Mouse (Mus musculus): Measurements from ENCODE around the gene Rab11fip4. TPM values are rescaled to one million over a fixed set of nuclear protein-coding genes. Genes with fewer than 3 reads are reported as not detected.

The Rab11fip4 gene
- polyA plus RNA-seq, 1 experiment = 40.8 TPM

GRCm38 (mm10) chr11:79729231-79730047, 138.4 kb downstream of the Rab11fip4 start:
- Histone ChIP-seq H3K27ac (ENCODE audit: insufficient read depth, low read depth, low read length) (peak overlapping the region; percentile 82), H3K4me3 (ENCODE audit: insufficient read depth, low read depth, low read length) (no peak overlapping the region), H3K4me1 (ENCODE audit: control insufficient read depth, insufficient read depth, low read length) (peaks cover 38% of the 10 kb centered on the region), H3K27me3 (replicated peaks; ENCODE audit: control insufficient read depth, insufficient read depth, low read length) (no peaks in the 10 kb centered on the region), H3K36me3 (ENCODE audit: control insufficient read depth, insufficient read depth, low read length) (no peaks in the 10 kb centered on the region)
- peak; percentile 92 for DNase-seq
- WGBS = 29% methylated on average over 13 of the region's 13 CpGs
- TF ChIP-seq CTCF (conservative IDR thresholded peaks at IDR 0.05; ENCODE audit: insufficient read depth, insufficient read length, low read depth, low read length) (no peak), POLR2A (IDR thresholded peaks at IDR 0.05; ENCODE audit: low read depth, low read length) (no peak)

GRCm38 (mm10) chr11:79730462-79730861, 139.4 kb downstream of the Rab11fip4 start:
- Histone ChIP-seq H3K36me3 (ENCODE audit: control insufficient read depth, insufficient read depth, low read length) (no peaks in the 10 kb centered on the region), H3K4me1 (ENCODE audit: control insufficient read depth, insufficient read depth, low read length) (peaks cover 30% of the 10 kb centered on the region), H3K4me3 (ENCODE audit: insufficient read depth, low read depth, low read length) (no peak overlapping the region), H3K27ac (ENCODE audit: insufficient read depth, low read depth, low read length) (no peak overlapping the region), H3K27me3 (replicated peaks; ENCODE audit: control insufficient read depth, insufficient read depth, low read length) (no peaks in the 10 kb centered on the region)
- DNase-seq = no peak
- no peak for TF ChIP-seq POLR2A (IDR thresholded peaks at IDR 0.05; ENCODE audit: low read depth, low read length)
- no peak for TF ChIP-seq CTCF (conservative IDR thresholded peaks at IDR 0.05; ENCODE audit: insufficient read depth, insufficient read length, low read depth, low read length)
- 93% methylated on average over 2 of the region's 2 CpGs for WGBS

- DNase-seq = no peak
- Histone ChIP-seq H3K27me3 (replicated peaks; ENCODE audit: control insufficient read depth, insufficient read depth, low read length) (no peaks in the 10 kb centered on the region), H3K4me1 (ENCODE audit: control insufficient read depth, insufficient read depth, low read length) (peaks cover 28% of the 10 kb centered on the region), H3K36me3 (ENCODE audit: control insufficient read depth, insufficient read depth, low read length) (no peaks in the 10 kb centered on the region), H3K27ac (ENCODE audit: insufficient read depth, low read depth, low read length) (no peak overlapping the region), H3K4me3 (ENCODE audit: insufficient read depth, low read depth, low read length) (no peak overlapping the region)
- TF ChIP-seq POLR2A (IDR thresholded peaks at IDR 0.05; ENCODE audit: low read depth, low read length) = no peak
- no peak for TF ChIP-seq CTCF (conservative IDR thresholded peaks at IDR 0.05; ENCODE audit: insufficient read depth, insufficient read length, low read depth, low read length)
- WGBS = 83% methylated on average over 5 of the region's 5 CpGs
Observed at GRCm38 (mm10) chr11:79731476-79731875, 140.5 kb downstream of the Rab11fip4 start.

GRCm38 (mm10) chr11:79733013-79733412, 142.0 kb downstream of the Rab11fip4 start:
- peak; percentile 89 for DNase-seq
- no peaks in the 10 kb centered on the region for H3K27me3 ChIP-seq (replicated peaks; ENCODE audit: control insufficient read depth, insufficient read depth, low read length)
- no peak overlapping the region for H3K4me3 ChIP-seq (ENCODE audit: insufficient read depth, low read depth, low read length)
- H3K27ac ChIP-seq (ENCODE audit: insufficient read depth, low read depth, low read length) = peak overlapping the region; percentile 18; the same call in 1 of the 2 replicates
- no peak for TF ChIP-seq POLR2A (IDR thresholded peaks at IDR 0.05; ENCODE audit: low read depth, low read length)
- WGBS = 56% methylated on average over 6 of the region's 6 CpGs
- no peaks in the 10 kb centered on the region for H3K36me3 ChIP-seq (ENCODE audit: control insufficient read depth, insufficient read depth, low read length)
- H3K4me1 ChIP-seq (ENCODE audit: control insufficient read depth, insufficient read depth, low read length) = peaks cover 36% of the 10 kb centered on the region

- Histone ChIP-seq H3K27ac (ENCODE audit: insufficient read depth, low read depth, low read length) (0 out of 2 replicates have a peak overlapping the region, but pooled peaks have one; percentile 80), H3K4me1 (ENCODE audit: control insufficient read depth, insufficient read depth, low read length) (peaks cover 39% of the 10 kb centered on the region), H3K27me3 (replicated peaks; ENCODE audit: control insufficient read depth, insufficient read depth, low read length) (no peaks in the 10 kb centered on the region), H3K36me3 (ENCODE audit: control insufficient read depth, insufficient read depth, low read length) (no peaks in the 10 kb centered on the region), H3K4me3 (ENCODE audit: insufficient read depth, low read depth, low read length) (no peak overlapping the region)
- WGBS = 88% methylated on average over 15 of the region's 15 CpGs
- TF ChIP-seq POLR2A (IDR thresholded peaks at IDR 0.05; ENCODE audit: low read depth, low read length) (no peak), CTCF (conservative IDR thresholded peaks at IDR 0.05; ENCODE audit: insufficient read depth, insufficient read length, low read depth, low read length) (no peak)
- no peak for DNase-seq
Observed at GRCm38 (mm10) chr11:79736232-79737006, 145.4 kb downstream of the Rab11fip4 start.

GRCm38 (mm10) chr11:79737126-79737697, 146.2 kb downstream of the Rab11fip4 start:
- Histone ChIP-seq H3K27ac (ENCODE audit: insufficient read depth, low read depth, low read length) (peak overlapping the region; percentile 80), H3K4me1 (ENCODE audit: control insufficient read depth, insufficient read depth, low read length) (peaks cover 36% of the 10 kb centered on the region), H3K27me3 (replicated peaks; ENCODE audit: control insufficient read depth, insufficient read depth, low read length) (no peaks in the 10 kb centered on the region), H3K4me3 (ENCODE audit: insufficient read depth, low read depth, low read length) (no peak overlapping the region), H3K36me3 (ENCODE audit: control insufficient read depth, insufficient read depth, low read length) (no peaks in the 10 kb centered on the region)
- no peak for DNase-seq
- no peak for TF ChIP-seq POLR2A (IDR thresholded peaks at IDR 0.05; ENCODE audit: low read depth, low read length)
- TF ChIP-seq CTCF (conservative IDR thresholded peaks at IDR 0.05; ENCODE audit: insufficient read depth, insufficient read length, low read depth, low read length) = no peak
- 50% methylated on average over 12 of the region's 12 CpGs for WGBS
